Mouse (Mus musculus) intestine, embryonic 14.5 days (tissue): Measurements from ENCODE around the gene Kcnh1. TPM values are rescaled to one million over a fixed set of nuclear protein-coding genes. Genes with fewer than 3 reads are reported as not detected.

Source experiments
- ATAC-seq: fragments of 200-750 bp; cut with Nextera tagmentation; replicated peaks from 2 replicates; pipeline ENCODE4 v1.8.0; 2017; ENCODE audit warnings: low read depth, moderate number of reproducible peaks, moderate TSS enrichment, moderate library complexity; ENCODE audit not compliant: low FRiP score, low TSS enrichment
- DNase-seq: peaks from one replicate; pipeline ENCODE4 v3.0.0-alpha.2; 2018; ENCODE audit warnings: low spot score
- H3K27ac ChIP-seq: fragments of 300-500 bp; sonication (generic); 2 replicates; pipeline ENCODE4 v1.5.1; 2014; ENCODE audit warnings: low read depth, mild to moderate bottlenecking, control low read depth
- H3K27me3 ChIP-seq: fragments of 300-500 bp; sonication (generic); replicated peaks from 2 replicates; pipeline ENCODE4 v1.6.1; 2014; ENCODE audit warnings: low read length, control low read depth; ENCODE audit not compliant: control insufficient read depth, insufficient read depth
- H3K36me3 ChIP-seq: fragments of 300-500 bp; sonication (generic); 2 replicates; pipeline ENCODE4 v1.6.1; 2014; ENCODE audit warnings: low read length, control low read depth; ENCODE audit not compliant: control insufficient read depth, insufficient read depth
- H3K4me1 ChIP-seq: fragments of 300-500 bp; sonication (generic); replicated peaks from 2 replicates; pipeline ENCODE4 v1.6.1; 2014; ENCODE audit warnings: low read length, control low read depth, mixed read lengths; ENCODE audit not compliant: control insufficient read depth, insufficient read depth
- H3K4me2 ChIP-seq: fragments of 300-500 bp; sonication (generic); 2 replicates; pipeline ENCODE4 v1.6.1; 2014; ENCODE audit warnings: low read length
- H3K4me3 ChIP-seq: fragments of 300-500 bp; sonication (generic); 2 replicates; pipeline ENCODE4 v1.5.1; 2014; ENCODE audit warnings: low read depth, low read length, control low read depth, mixed read lengths
- H3K9ac ChIP-seq: fragments of 300-500 bp; sonication (generic); 2 replicates; pipeline ENCODE4 v1.6.1; 2014; ENCODE audit warnings: mild to moderate bottlenecking, low read length
- H3K9me3 ChIP-seq: fragments of 300-500 bp; sonication (generic); 2 replicates; pipeline ENCODE4 v1.6.1; 2016; ENCODE audit warnings: low read length, control low read depth; ENCODE audit not compliant: control insufficient read depth
- WGBS: fragments of 180-500 bp; shearing (Covaris S2); extraction: QIAGEN DNeasy Blood & Tissue Kit; methylation state at CpG from one replicate; pipeline ENCODE4 v1.1.7; 2014; 5-methylcytosine and 5-hydroxymethylcytosine counted together
- polyA plus RNA-seq: library from polyadenylated mRNA; unstranded; fragments of >200 nt; fragmentation: Nextera tagmentation; extraction: Ambion mirVana; gene quantifications from 2 replicates; pipeline ENCODE4 v1.2.1, GENCODE M21; 2014

The Kcnh1 gene
- polyA plus RNA-seq, 1 experiment from 2014 or later, result 0.85 TPM

GRCm38 (mm10) chr1:192478176-192478575 lies 287.6 kb downstream of the Kcnh1 start:
- DNase-seq (no peak), ATAC-seq (no peak)
- Histone ChIP-seq H3K9me3 (no peaks in the 10 kb centered on the region), H3K27me3 (no peaks in the 10 kb centered on the region), H3K36me3 (no peaks in the 10 kb centered on the region), H3K9ac (no peak overlapping the region), H3K4me2 (no peak overlapping the region), H3K27ac (no peak overlapping the region), H3K4me1 (peaks cover 10% of the 10 kb centered on the region; the same call in 1 of the 2 replicates), H3K4me3 (no peak overlapping the region)
- 46% methylated on average over 5 of the region's 5 CpGs for WGBS

DNA sequence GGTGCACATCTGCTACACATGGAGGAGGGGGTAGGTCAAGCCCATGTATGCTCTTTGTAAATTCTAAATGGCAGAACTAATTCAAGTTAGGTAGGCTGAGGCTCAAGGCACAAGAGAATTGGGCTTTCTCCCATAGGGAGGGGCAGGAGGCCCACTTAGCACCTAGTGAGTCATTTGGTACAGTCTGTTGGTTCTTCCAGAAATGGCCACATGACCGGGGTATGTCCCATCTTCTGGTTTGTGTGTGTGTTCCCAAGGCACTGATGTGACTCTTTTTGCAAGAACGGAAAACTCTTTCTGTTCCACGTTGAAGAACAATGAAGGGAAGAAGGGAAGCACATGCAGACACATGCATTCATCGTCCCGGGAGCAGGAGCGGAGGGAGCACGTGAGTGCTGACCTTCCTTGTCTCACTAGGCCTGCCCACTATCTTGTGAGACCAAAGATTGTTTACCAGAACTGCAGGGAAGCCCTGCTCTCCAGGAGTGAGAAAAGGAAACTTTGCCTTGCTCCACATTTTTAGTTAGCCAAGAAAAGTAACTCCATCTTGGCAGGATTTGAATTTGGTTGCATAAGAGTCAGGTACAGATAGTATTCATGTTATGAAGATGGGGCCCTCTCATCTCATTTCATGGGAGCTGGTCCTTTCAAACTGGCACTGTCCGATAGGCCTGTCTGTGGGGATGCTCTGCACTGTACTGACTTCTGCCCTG lies 289.7 kb downstream of the Kcnh1 start:
- H3K9ac ChIP-seq, result no peak overlapping the region
- H3K9me3 ChIP-seq, result no peaks in the 10 kb centered on the region
- H3K36me3 ChIP-seq, result no peaks in the 10 kb centered on the region
- H3K27me3 ChIP-seq, result no peaks in the 10 kb centered on the region
- no peak overlapping the region for H3K4me3 ChIP-seq
- DNase-seq (no peak), ATAC-seq (no peak)
- peaks cover 11% of the 10 kb centered on the region; the same call in 1 of the 2 replicates for H3K4me1 ChIP-seq
- WGBS, result 65% methylated on average over 8 of the region's 8 CpGs
- H3K4me2 ChIP-seq, result no peak overlapping the region
- H3K27ac ChIP-seq, result no peak overlapping the region

DNA sequence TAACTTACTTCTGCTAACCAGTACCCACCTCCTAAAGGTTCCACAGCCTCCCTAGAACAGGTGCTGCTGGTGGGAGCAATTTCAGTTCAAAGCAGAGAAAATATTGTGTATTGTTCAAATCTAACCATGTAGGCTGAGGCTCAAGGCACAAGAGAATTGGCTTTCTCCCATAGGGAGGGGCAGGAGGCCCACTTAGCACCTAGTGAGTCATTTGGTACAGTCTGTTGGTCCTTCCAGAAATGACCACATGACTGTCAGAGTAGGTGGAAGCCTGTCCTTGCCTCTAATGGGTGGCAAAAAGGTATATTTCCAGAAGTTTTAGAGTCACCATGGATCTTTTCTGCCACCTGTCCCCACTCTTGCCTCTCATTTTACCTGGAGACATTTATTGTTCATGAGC lies 290.9 kb downstream of the Kcnh1 start:
- no peak for DNase-seq
- Histone ChIP-seq H3K36me3 (no peaks in the 10 kb centered on the region), H3K9me3 (no peaks in the 10 kb centered on the region), H3K27me3 (no peaks in the 10 kb centered on the region), H3K4me2 (no peak overlapping the region), H3K27ac (no peak overlapping the region), H3K4me3 (no peak overlapping the region), H3K9ac (no peak overlapping the region), H3K4me1 (peaks cover 13% of the 10 kb centered on the region; the same call in 1 of the 2 replicates)
- no peak for ATAC-seq

DNA sequence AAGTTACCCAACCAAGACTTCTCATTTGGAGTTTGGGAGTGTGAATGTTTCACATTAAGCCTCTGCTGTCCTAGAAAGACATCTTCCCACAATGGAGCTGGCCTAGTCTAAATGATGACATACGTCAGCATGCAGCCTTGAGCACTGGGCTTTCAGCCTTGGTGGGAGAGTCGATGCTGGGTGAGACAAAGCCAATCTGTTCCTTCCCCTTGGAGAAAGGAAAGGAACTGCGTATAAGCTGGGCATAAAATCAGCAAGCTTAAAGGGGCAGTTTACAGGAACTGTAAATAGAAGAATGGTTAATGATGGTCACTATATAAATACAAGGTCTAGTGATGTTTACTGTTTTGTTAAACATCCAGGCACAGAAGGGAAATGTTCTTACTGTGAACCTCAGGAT lies 294.5 kb downstream of the Kcnh1 start:
- H3K9me3 ChIP-seq, result no peaks in the 10 kb centered on the region
- H3K36me3 ChIP-seq, result no peaks in the 10 kb centered on the region
- no peak for ATAC-seq
- H3K4me1 ChIP-seq, result 0 out of 2 replicates have a peak, but pooled peaks cover 2% of the 10 kb centered on the region
- no peak for DNase-seq
- H3K4me3 ChIP-seq, result no peak overlapping the region
- no peak overlapping the region for H3K4me2 ChIP-seq
- H3K27ac ChIP-seq, result peak overlapping the region; percentile 2; the same call in 1 of the 2 replicates
- WGBS, result 37% methylated on average over 3 of the region's 3 CpGs
- no peaks in the 10 kb centered on the region for H3K27me3 ChIP-seq
- H3K9ac ChIP-seq, result no peak overlapping the region

GRCm38 (mm10) chr1:192487571-192487970 lies 297.0 kb downstream of the Kcnh1 start:
- WGBS, result 94% methylated on average over 11 of the region's 11 CpGs
- H3K9me3 ChIP-seq, result no peaks in the 10 kb centered on the region
- no peaks in the 10 kb centered on the region for H3K27me3 ChIP-seq
- H3K36me3 ChIP-seq, result no peaks in the 10 kb centered on the region
- DNase-seq, result no peak
- no peak for ATAC-seq
- H3K4me3 ChIP-seq, result no peak overlapping the region
- 0 out of 2 replicates have a peak, but pooled peaks cover 2% of the 10 kb centered on the region for H3K4me1 ChIP-seq
- H3K27ac ChIP-seq, result no peak overlapping the region
- H3K9ac ChIP-seq, result no peak overlapping the region
- H3K4me2 ChIP-seq, result no peak overlapping the region

- Histone ChIP-seq H3K27me3 (no peaks in the 10 kb centered on the region), H3K4me1 (0 out of 2 replicates have a peak, but pooled peaks cover 2% of the 10 kb centered on the region), H3K36me3 (no peaks in the 10 kb centered on the region), H3K4me3 (no peak overlapping the region), H3K9ac (no peak overlapping the region), H3K27ac (no peak overlapping the region), H3K4me2 (no peak overlapping the region), H3K9me3 (no peaks in the 10 kb centered on the region)
- DNase-seq (no peak), ATAC-seq (no peak)
- WGBS, result 76% methylated on average over 13 of the region's 13 CpGs
These were observed 299.6 kb downstream of the Kcnh1 start for GRCm38 (mm10) chr1:192489908-192490825.

- DNase-seq (no peak), ATAC-seq (no peak)
- no peaks in the 10 kb centered on the region for H3K27me3 ChIP-seq
- H3K4me3 ChIP-seq, result no peak overlapping the region
- H3K4me1 ChIP-seq, result no peaks in the 10 kb centered on the region
- 78% methylated on average over 2 of the region's 2 CpGs for WGBS
- no peak overlapping the region for H3K27ac ChIP-seq
- H3K4me2 ChIP-seq, result no peak overlapping the region
- no peak overlapping the region for H3K9ac ChIP-seq
- H3K9me3 ChIP-seq, result no peaks in the 10 kb centered on the region
- no peaks in the 10 kb centered on the region for H3K36me3 ChIP-seq
These were observed 306.9 kb downstream of the Kcnh1 start for GRCm38 (mm10) chr1:192497505-192497904.

DNA sequence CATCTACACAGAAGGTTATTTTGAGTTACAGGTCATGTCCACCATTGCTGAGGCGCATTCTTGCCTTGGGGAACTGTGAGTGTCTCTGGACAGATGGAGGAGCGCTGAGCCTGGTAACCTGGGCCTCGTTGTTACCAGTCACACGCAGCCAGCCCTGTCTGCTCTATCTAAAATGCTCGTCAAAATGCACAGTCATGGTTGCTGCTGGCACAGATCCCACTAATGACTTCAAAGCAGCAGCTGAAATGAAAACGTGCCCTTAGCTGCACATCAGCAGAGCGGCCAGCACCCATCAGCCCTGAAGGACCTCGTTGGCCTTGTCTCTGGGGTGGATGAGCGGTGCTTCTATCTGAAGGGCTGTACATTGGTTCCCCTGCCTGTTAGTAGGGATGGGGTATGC lies 311.4 kb downstream of the Kcnh1 start:
- WGBS, result 82% methylated on average over 9 of the region's 9 CpGs
- H3K9me3 ChIP-seq, result no peaks in the 10 kb centered on the region

More for the DNA sequence above, 311.4 kb downstream of the Kcnh1 start:
- Histone ChIP-seq H3K9ac (no peak overlapping the region), H3K4me2 (no peak overlapping the region), H3K4me3 (no peak overlapping the region), H3K36me3 (no peaks in the 10 kb centered on the region), H3K27ac (no peak overlapping the region), H3K4me1 (no peaks in the 10 kb centered on the region), H3K27me3 (no peaks in the 10 kb centered on the region)
- no peak for DNase-seq
- ATAC-seq, result no peak
